Mouse (Mus musculus): ENCODE data around the gene Gm4131.

GRCm38 (mm10) chr14:62561875-62562748 lies 4.6 kb downstream of the Gm4131 start:
- no peak for TF ChIP-seq GATA1 (IDR thresholded peaks at IDR 0.05; ENCODE audit: borderline replicate concordance, low read length)
- TF ChIP-seq FLI1 (IDR thresholded peaks at IDR 0.05; ENCODE audit: low read length) = no peak
